Mouse (Mus musculus): Measurements from ENCODE around the gene Slc25a23.

- TF ChIP-seq CTCF (IDR thresholded peaks at IDR 0.05; ENCODE audit: borderline replicate concordance, extremely low read depth, insufficient read depth, insufficient read length) (no peak), POLR2A (IDR thresholded peaks at IDR 0.05; ENCODE audit: borderline replicate concordance, extremely low read depth, insufficient read depth, insufficient read length, poor library complexity, severe bottlenecking) (no peak)
Observed at GRCm38 (mm10) chr17:56996506-56996905, 63.2 kb downstream of the Slc25a23 start.

All from brain, embryonic 14.5 days (tissue).